Mouse (Mus musculus): ENCODE data around the gene Pigr. TPM values are rescaled to one million over a fixed set of nuclear protein-coding genes. Genes with fewer than 3 reads are reported as not detected.
A peak's percentile ranks its signal among the peaks of the same experiment; 100 is the strongest.

Pigr gene
- total RNA-seq, 2 experiments from 2014 or later = 0.08 to 0.09 TPM

- DNase-seq (ENCODE audit: low spot score in 2 of 2) = no peak
- intact Hi-C loops (cut with DNase I) = no loop called here
These were observed 4.4 kb upstream of the Pigr start for GRCm38 (mm10) chr1:130821911-130822625.

GRCm38 (mm10) chr1:130828656-130829055 is 2.2 kb downstream of the Pigr start:
- no peak for DNase-seq (ENCODE audit: low spot score in 2 of 2)
- intact Hi-C loops (cut with DNase I) = no loop called here

GRCm38 (mm10) chr1:130829906-130830830 is 3.7 kb downstream of the Pigr start:
- intact Hi-C loops (cut with DNase I) = no loop called here
- no peak for DNase-seq (ENCODE audit: low spot score in 2 of 2)

- intact Hi-C loops (cut with DNase I) = no loop called here
- DNase-seq (ENCODE audit: low spot score in 2 of 2) = no peak
These were observed 6.0 kb downstream of the Pigr start for GRCm38 (mm10) chr1:130832230-130833149.

GRCm38 (mm10) chr1:130835161-130835936 is 8.9 kb downstream of the Pigr start:
- peak in 1 of 2 experiments; percentile 5 for DNase-seq (ENCODE audit: low spot score in 2 of 2)
- intact Hi-C loops (cut with DNase I) = no loop called here

GRCm38 (mm10) chr1:130838288-130838687 is 11.8 kb downstream of the Pigr start:
- peak; percentile 22 to 43 for DNase-seq (ENCODE audit: low spot score in 2 of 2)
- intact Hi-C loops (cut with DNase I) = no loop called here

- no peak for DNase-seq (ENCODE audit: low spot score in 2 of 2)
- intact Hi-C loops (cut with DNase I) = no loop called here
These were observed 14.3 kb downstream of the Pigr start for GRCm38 (mm10) chr1:130840599-130841379.

GRCm38 (mm10) chr1:130841621-130842020 is 15.1 kb downstream of the Pigr start:
- no peak for DNase-seq (ENCODE audit: low spot score in 2 of 2)
- intact Hi-C loops (cut with DNase I) = no loop called here

GRCm38 (mm10) chr1:130844516-130844915 is 18.0 kb downstream of the Pigr start:
- no peak for DNase-seq (ENCODE audit: low spot score in 2 of 2)
- intact Hi-C loops (cut with DNase I) = no loop called here

- DNase-seq (ENCODE audit: low spot score in 2 of 2) = peak; percentile 12 to 24
- intact Hi-C loops (cut with DNase I) = no loop called here
These were observed 23.2 kb downstream of the Pigr start for GRCm38 (mm10) chr1:130849530-130850214.

GRCm38 (mm10) chr1:130850405-130850804 is 23.9 kb downstream of the Pigr start:
- intact Hi-C loops (cut with DNase I) = no loop called here
- no peak for DNase-seq (ENCODE audit: low spot score in 2 of 2)

GRCm38 (mm10) chr1:130854819-130855218 is 28.3 kb downstream of the Pigr start:
- DNase-seq (ENCODE audit: low spot score in 2 of 2) = no peak
- intact Hi-C loops (cut with DNase I) = no loop called here

- DNase-seq (ENCODE audit: low spot score in 2 of 2) = no peak
- intact Hi-C loops (cut with DNase I) = no loop called here
These were observed 29.2 kb downstream of the Pigr start for GRCm38 (mm10) chr1:130855723-130856122.

GRCm38 (mm10) chr1:130857456-130857855 is 31.0 kb downstream of the Pigr start:
- intact Hi-C loops (cut with DNase I) = no loop called here

GRCm38 (mm10) chr1:130864238-130864637 is 37.8 kb downstream of the Pigr start:
- intact Hi-C loops (cut with DNase I) = no loop called here
- DNase-seq (ENCODE audit: low spot score in 2 of 2) = no peak

More at GRCm38 (mm10) chr1:130857456-130857855, 31.0 kb downstream of the Pigr start:
- no peak for DNase-seq (ENCODE audit: low spot score in 2 of 2)

GRCm38 (mm10) chr1:130864741-130865140 is 38.3 kb downstream of the Pigr start:
- intact Hi-C loops (cut with DNase I) = no loop called here
- no peak for DNase-seq (ENCODE audit: low spot score in 2 of 2)

- intact Hi-C loops (cut with DNase I) = no loop called here
- no peak for DNase-seq (ENCODE audit: low spot score in 2 of 2)
These were observed 39.2 kb downstream of the Pigr start, which contains the start of gene Fcmr for GRCm38 (mm10) chr1:130865541-130866221. TSS of gene Fcmr (plus strand) at chr1:130865669.
